Mouse (Mus musculus) c-Kit-positive CD71-negative TER-119-negative erythroid progenitor cells, embryonic 14.5 days (primary cell): ENCODE results near the gene Vps53.
"Not testable (repeated sequence)": the region's sequence is repeated elsewhere in the genome, so short reads cannot be mapped to it uniquely, and the experiment has no call there.

Experiments
- DNase-seq: peaks from one replicate; pipeline ENCODE4 v3.0.0-alpha.2; 2013; ENCODE audit warnings: low read depth

The Vps53 gene

GRCm38 (mm10) chr11:76015251-76015650 is 164.2 kb downstream of the Vps53 start:
- no peak for DNase-seq

GRCm38 (mm10) chr11:76010838-76011624 is 168.4 kb downstream of the Vps53 start:
- no peak for DNase-seq

- no peak for DNase-seq
Measured at GRCm38 (mm10) chr11:76009101-76009500, 170.3 kb downstream of the Vps53 start.

- DNase-seq = no peak
Measured at GRCm38 (mm10) chr11:76008162-76008561, 171.3 kb downstream of the Vps53 start.

DNA sequence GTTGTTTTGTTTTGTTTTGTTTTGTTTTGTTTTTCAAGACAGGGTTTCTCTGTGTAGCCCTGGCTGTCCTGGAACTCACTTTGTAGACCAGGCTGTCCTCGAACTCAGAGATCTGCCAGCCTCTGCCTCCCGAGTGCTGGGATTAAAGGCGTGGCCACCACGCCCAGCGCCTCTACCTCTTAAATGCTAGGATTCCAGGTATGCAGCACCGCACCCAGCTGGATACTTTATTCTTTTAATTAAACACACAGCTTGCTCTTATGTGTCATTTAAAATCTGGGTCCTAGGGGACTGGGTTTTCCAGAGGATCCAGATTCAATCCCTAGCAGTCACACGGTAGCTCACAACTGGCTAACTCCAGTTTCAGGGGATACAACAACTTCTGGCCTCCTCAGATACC is 175.2 kb downstream of the Vps53 start:
- DNase-seq = not testable (repeated sequence)

- no peak for DNase-seq
Measured at GRCm38 (mm10) chr11:76001237-76001878, 178.1 kb downstream of the Vps53 start.

- DNase-seq = no peak
Measured at GRCm38 (mm10) chr11:76000701-76001100, 178.7 kb downstream of the Vps53 start.

GRCm38 (mm10) chr11:75999440-76000155 is 179.8 kb downstream of the Vps53 start, which contains the start of gene 1700016K19Rik:
TSS of gene 1700016K19Rik (plus strand) at chr11:75999912.
- peak; percentile 61 for DNase-seq
